Mouse (Mus musculus) spleen, postnatal 10 days (tissue): ENCODE data around the gene Svs4.
"Not testable (repeated sequence)": the region's sequence is repeated elsewhere in the genome, so short reads cannot be mapped to it uniquely, and the experiment has no call there.

Experiments used
- DNase-seq, 2 experiments: peaks; one replicate each; pipeline ENCODE4 v3.0.0; 2021 to 2022; ENCODE audit warnings: low spot score in 2 of 2

Gene Svs4

GRCm38 (mm10) chr2:164278359-164278758 lies at the start of gene Svs4:
TSS of gene Svs4 (minus strand) at chr2:164278459.
- DNase-seq, result no peak

DNA sequence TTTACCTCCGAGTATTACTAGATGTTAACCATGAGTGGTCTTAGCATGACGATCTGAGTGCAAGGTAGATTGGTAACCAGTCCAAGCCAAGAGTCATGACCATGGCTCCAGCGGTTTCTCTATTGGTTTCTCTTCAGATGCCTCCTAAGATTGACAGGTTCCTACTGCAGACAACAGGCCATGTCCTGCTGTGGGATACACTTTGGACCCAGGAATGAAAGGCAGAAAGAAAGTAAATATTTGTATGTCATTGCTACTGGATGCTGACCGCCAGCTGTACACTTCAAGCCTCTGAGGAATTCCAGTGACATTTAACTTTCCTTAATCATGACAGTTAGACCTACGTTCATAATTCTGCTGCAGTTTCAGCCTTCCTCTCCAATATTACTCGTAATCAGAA lies 42.7 kb upstream of the Svs4 start:
- no peak for DNase-seq

DNA sequence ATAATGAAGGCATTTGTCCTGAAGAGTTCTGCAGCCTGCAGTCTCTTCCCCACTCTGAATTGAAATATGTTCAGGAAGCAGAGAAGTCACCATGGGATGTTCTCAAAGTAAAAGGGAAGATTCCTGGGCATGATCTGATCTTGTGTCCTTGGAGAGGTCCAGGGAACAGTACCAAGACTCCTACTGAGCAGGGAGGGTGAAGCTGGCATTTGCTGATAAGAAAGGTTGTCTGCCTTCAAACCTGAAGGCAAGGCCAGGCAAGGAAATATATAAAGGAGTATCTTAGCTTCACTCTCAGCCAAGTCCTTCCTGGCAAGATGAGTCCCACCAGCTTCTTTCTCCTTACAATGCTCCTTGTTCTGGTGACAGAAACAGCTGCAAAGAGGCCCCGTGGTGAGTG lies 38.2 kb upstream of the Svs4 start, which contains the start of gene Svs6:
Svs6 (plus strand) TSS at position 301 of the 400 bp plus-strand sequence.
- not testable (repeated sequence) for DNase-seq

DNA sequence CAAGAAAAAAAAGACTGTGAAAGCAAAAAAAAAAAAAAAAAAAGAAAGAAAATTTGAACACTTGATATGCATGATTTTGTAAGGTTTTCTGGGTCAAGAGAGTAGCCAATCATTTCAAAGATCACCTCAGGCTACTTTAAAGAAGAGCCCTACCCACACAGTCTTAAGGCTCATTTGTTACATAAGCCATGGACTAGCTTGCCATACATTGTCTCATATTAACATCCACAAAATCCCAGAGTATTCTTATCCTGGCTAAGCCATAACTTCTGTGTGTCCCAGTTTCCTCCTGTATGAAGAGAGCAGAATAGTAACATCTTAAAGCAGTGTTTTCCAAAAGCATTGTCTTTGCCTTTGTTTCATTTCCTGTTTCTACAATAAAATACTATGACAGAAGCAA lies 37.2 kb upstream of the Svs4 start:
- not testable (repeated sequence) for DNase-seq

GRCm38 (mm10) chr2:164312599-164312998 lies 34.3 kb upstream of the Svs4 start:
- no peak for DNase-seq

DNA sequence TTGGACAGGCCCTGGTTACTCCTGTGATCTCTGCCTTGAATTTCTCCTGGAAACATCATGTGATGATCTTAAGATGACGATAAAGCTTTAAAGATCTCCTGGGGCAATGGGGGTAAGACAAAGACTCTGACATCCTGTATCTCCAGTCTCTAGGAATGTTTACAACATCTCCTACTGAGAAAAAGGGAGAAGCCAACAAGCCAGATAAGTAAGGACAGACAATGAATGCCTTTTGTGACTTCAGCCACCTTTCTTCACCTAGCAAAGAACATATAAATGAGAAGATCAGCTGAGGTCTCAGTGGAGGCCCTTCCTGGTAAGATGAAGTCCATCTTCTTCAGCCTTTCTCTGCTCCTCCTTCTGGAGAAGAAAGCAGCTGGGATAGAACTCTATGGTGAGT lies 10.7 kb upstream of the Svs4 start, which contains the start of gene Svs3a:
Svs3a (plus strand) TSS at position 301 of the 400 bp plus-strand sequence.
- DNase-seq, result not testable (repeated sequence)

- DNase-seq, result not testable (repeated sequence)
Observed at GRCm38 (mm10) chr2:164256540-164256939, 21.7 kb downstream of the Svs4 start, which contains the start of gene Svs3b. TSS of gene Svs3b (minus strand) at chr2:164256640.

GRCm38 (mm10) chr2:164238366-164238765 lies 39.9 kb downstream of the Svs4 start, which contains the start of gene Svs2:
TSS of gene Svs2 (minus strand) at chr2:164238466.
- DNase-seq, result no peak

DNA sequence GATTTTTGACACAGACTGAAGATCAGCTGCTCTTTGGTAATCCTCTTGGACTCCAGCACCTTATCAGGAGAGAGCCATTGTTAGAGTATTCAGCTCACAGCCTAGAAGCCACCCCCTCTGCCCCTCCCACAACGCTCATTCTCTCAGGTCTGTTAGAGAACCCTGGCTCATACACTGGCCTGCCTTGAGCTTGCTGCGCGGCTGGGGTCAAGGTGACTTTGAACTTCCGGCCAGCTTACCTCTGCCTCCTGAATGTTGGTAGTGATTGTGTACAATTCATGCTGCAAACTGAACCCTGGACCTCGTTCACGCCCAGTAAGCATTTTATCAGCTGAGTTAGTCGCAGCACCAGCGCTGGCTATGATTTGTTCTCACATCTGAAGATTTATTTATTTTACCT lies 45.6 kb downstream of the Svs4 start:
- DNase-seq, result no peak

- DNase-seq, result no peak
Observed at GRCm38 (mm10) chr2:164228361-164229070, 49.7 kb downstream of the Svs4 start.
